ENCODE assay signal across 8 mouse cellular contexts in the genomic region with DNA sequence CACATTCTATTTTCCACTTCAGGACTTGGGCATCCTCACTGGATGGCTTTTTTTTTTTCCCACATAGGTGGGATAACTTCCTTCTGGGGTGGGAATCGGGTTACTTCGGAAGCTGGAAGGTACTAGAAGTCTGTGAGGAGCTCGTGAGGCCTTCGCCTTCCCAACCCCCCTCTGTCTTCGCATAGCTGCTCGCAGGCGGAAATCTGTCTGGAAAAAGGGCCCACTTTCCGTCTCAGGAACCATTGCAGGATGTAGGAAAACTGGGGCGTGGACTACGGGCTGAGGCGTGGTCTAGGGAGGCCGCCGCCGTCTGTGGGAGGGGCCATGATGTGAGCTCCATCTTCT. TPM values are rescaled to one million over a fixed set of nuclear protein-coding genes. Genes with fewer than 3 reads are reported as not detected.
DNase-seq lines count a peak whose midpoint lies in the region; ATAC-seq and TF ChIP-seq lines count a peak whose summit lies in the region.

No protein-coding gene starts in this region.

- no peaks in the 10 kb centered on the region for H3K36me3 ChIP-seq in kidney, adult 2 months (ENCODE audit: control insufficient read depth, insufficient read depth, low read length)
- H3K36me3 ChIP-seq in hindbrain, embryonic 12.5 days = peaks cover 12% of the 10 kb centered on the region
- H3K36me3 ChIP-seq in midbrain, embryonic 11.5 days (ENCODE audit: control insufficient read depth, insufficient read depth, low read length) = peaks cover 4% of the 10 kb centered on the region; the same call in 1 of the 2 replicates

- H3K4me1 ChIP-seq in kidney, adult 2 months (ENCODE audit: control insufficient read depth, insufficient read depth, low read length) = peaks cover 13% of the 10 kb centered on the region
- H3K4me1 ChIP-seq in bone marrow, adult 2 months (ENCODE audit: control insufficient read depth, insufficient read depth, low read length) = no peaks in the 10 kb centered on the region; the same call in 1 of the 2 replicates
- H3K4me1 ChIP-seq in hindbrain, embryonic 12.5 days = peaks cover 34% of the 10 kb centered on the region
- peaks cover 39% of the 10 kb centered on the region for H3K4me1 ChIP-seq in midbrain, embryonic 11.5 days (ENCODE audit: control insufficient read depth, insufficient read depth, low read length)

- TF ChIP-seq CTCF in kidney, adult 2 months (conservative IDR thresholded peaks at IDR 0.05; ENCODE audit: insufficient read depth, insufficient read length, low read depth, low read length) = no peak
- no peak for TF ChIP-seq CTCF in bone marrow, adult 2 months (IDR thresholded peaks at IDR 0.05; ENCODE audit: control insufficient read depth, insufficient read depth, low read length)

- H3K27me3 ChIP-seq in kidney, adult 2 months (replicated peaks; ENCODE audit: control insufficient read depth, insufficient read depth, low read length) = no peaks in the 10 kb centered on the region
- no peaks in the 10 kb centered on the region for H3K27me3 ChIP-seq in hindbrain, embryonic 12.5 days
- no peaks in the 10 kb centered on the region for H3K27me3 ChIP-seq in midbrain, embryonic 11.5 days (ENCODE audit: control insufficient read depth, insufficient read depth, low read length)

- peak overlapping the region; percentile 16; the same call in 1 of the 2 replicates for H3K4me3 ChIP-seq in kidney, adult 2 months (ENCODE audit: insufficient read depth, low read depth, low read length)
- H3K4me3 ChIP-seq in bone marrow, adult 2 months (replicated peaks; ENCODE audit: control insufficient read depth, low read depth, low read length) = peak overlapping the region; percentile 86
- peak overlapping the region; percentile 92 for H3K4me3 ChIP-seq in hindbrain, embryonic 12.5 days
- H3K4me3 ChIP-seq in midbrain, embryonic 11.5 days (ENCODE audit: low read depth, low read length) = peak overlapping the region; percentile 85

- under 1% methylated on average over 14 of the region's 14 CpGs for WGBS in kidney, adult 2 months
- 3% methylated on average over 14 of the region's 14 CpGs for WGBS in bone marrow, adult 2 months
- WGBS in hindbrain, embryonic 12.5 days = under 1% methylated on average over 14 of the region's 14 CpGs
- WGBS in midbrain, embryonic 11.5 days = under 1% methylated on average over 14 of the region's 14 CpGs

- no peak for DNase-seq in kidney, adult 2 months
- no peak for DNase-seq in kidney, postnatal 4 days
- no peak for DNase-seq in midbrain, embryonic 11.5 days (ENCODE audit: low spot score, missing footprints)
- no peak for DNase-seq in adrenal gland, postnatal 14 days
- no peak for DNase-seq in T-cell, adult 2 months (ENCODE audit: low spot score)

- ATAC-seq in hindbrain, embryonic 12.5 days (ENCODE audit: low FRiP score) = no peak; the same call in 1 of the 2 replicates
- no peak; the same call in 1 of the 2 replicates for ATAC-seq in midbrain, embryonic 11.5 days (ENCODE audit: low FRiP score)
- ATAC-seq in inflammation-experienced regulatory T-cells, adult 6 months = no peak

- TF ChIP-seq POLR2A in kidney, adult 2 months (IDR thresholded peaks at IDR 0.05; ENCODE audit: low read depth, low read length) = no peak
- TF ChIP-seq POLR2A in bone marrow, adult 2 months (IDR thresholded peaks at IDR 0.05; ENCODE audit: borderline replicate concordance, control insufficient read depth, low read depth, low read length) = no peak

- H3K9ac ChIP-seq in hindbrain, embryonic 12.5 days = peak overlapping the region; percentile 96; the same call in 1 of the 2 replicates
- peak overlapping the region; percentile 58 for H3K9ac ChIP-seq in midbrain, embryonic 11.5 days (ENCODE audit: low read length)

- H3K9me3 ChIP-seq in hindbrain, embryonic 12.5 days (replicated peaks) = no peaks in the 10 kb centered on the region
- H3K9me3 ChIP-seq in midbrain, embryonic 11.5 days (ENCODE audit: control insufficient read depth, low read length) = no peaks in the 10 kb centered on the region

- peak overlapping the region; percentile 93 for H3K4me2 ChIP-seq in hindbrain, embryonic 12.5 days (replicated peaks)
- H3K4me2 ChIP-seq in midbrain, embryonic 11.5 days = peak overlapping the region; percentile 82

- H3K27ac ChIP-seq in kidney, adult 2 months (ENCODE audit: insufficient read depth, low read depth, low read length) = peak overlapping the region; percentile 92
- peak overlapping the region; percentile 64; the same call in 1 of the 2 replicates for H3K27ac ChIP-seq in bone marrow, adult 2 months (ENCODE audit: control insufficient read depth, insufficient read depth, low read depth, low read length, poor library complexity)
- H3K27ac ChIP-seq in hindbrain, embryonic 12.5 days = peak overlapping the region; percentile 96
- H3K27ac ChIP-seq in midbrain, embryonic 11.5 days (ENCODE audit: low read depth, low read length) = peak overlapping the region; percentile 87

RNA-seq across cellular contexts. Expression of a gene that starts 0.2 kb away (rescaled TPM):
- 25.6 and 30.4 TPM in 2 replicates for polyA plus RNA-seq in kidney, adult 2 months (2012; rRNA removed)
- polyA plus RNA-seq in bone marrow, adult 2 months (2011; ENCODE audit: insufficient read depth, insufficient read length, low replicate concordance, missing spikeins) = 64.4 and 77.5 TPM in 2 replicates
- polyA plus RNA-seq in hindbrain, embryonic 12.5 days (2016; fragmentation: Nextera tagmentation; extraction: Ambion mirVana) = 50.0 and 58.8 TPM in 2 replicates
- polyA plus RNA-seq in midbrain, embryonic 11.5 days (2014; fragmentation: Nextera tagmentation; extraction: Ambion mirVana) = 134 and 142 TPM in 2 replicates
- 23.8 and 29.9 TPM in 2 replicates for total RNA-seq in adrenal gland, postnatal 14 days (2021)
- 10 to 100 TPM; 57.7 to 85.1 (median 67.4) TPM for polyA plus RNA-seq in inflammation-experienced regulatory T-cells, adult 6 months (2017; shearing (Covaris generic))

RNA-seq across cellular contexts. Expression of a gene that starts 22.9 kb away (rescaled TPM):
- polyA plus RNA-seq in kidney, adult 2 months (2012; rRNA removed) = 1,001 and 1,041 TPM in 2 replicates
- 72.4 and 80.0 TPM in 2 replicates for polyA plus RNA-seq in bone marrow, adult 2 months (2011; ENCODE audit: insufficient read depth, insufficient read length, low replicate concordance, missing spikeins)
- polyA plus RNA-seq in hindbrain, embryonic 12.5 days (2016; fragmentation: Nextera tagmentation; extraction: Ambion mirVana) = 177 and 220 TPM in 2 replicates
- polyA plus RNA-seq in midbrain, embryonic 11.5 days (2014; fragmentation: Nextera tagmentation; extraction: Ambion mirVana) = 209 and 229 TPM in 2 replicates
- 426 and 463 TPM in 2 replicates for total RNA-seq in adrenal gland, postnatal 14 days (2021)
- 100 to 1,000 TPM; 183 to 267 (median 228) TPM for polyA plus RNA-seq in inflammation-experienced regulatory T-cells, adult 6 months (2017; shearing (Covaris generic))

RNA-seq across cellular contexts. Expression of a gene that starts 34.8 kb away (rescaled TPM):
- 66.7 and 68.4 TPM in 2 replicates for polyA plus RNA-seq in kidney, adult 2 months (2012; rRNA removed)
- 1.7 and 5.8 TPM in 2 replicates for polyA plus RNA-seq in bone marrow, adult 2 months (2011; ENCODE audit: insufficient read depth, insufficient read length, low replicate concordance, missing spikeins)
- polyA plus RNA-seq in hindbrain, embryonic 12.5 days (2016; fragmentation: Nextera tagmentation; extraction: Ambion mirVana) = 26.6 and 29.6 TPM in 2 replicates
- polyA plus RNA-seq in midbrain, embryonic 11.5 days (2014; fragmentation: Nextera tagmentation; extraction: Ambion mirVana) = 24.6 and 28.9 TPM in 2 replicates
- 138 and 192 TPM in 2 replicates for total RNA-seq in adrenal gland, postnatal 14 days (2021)
- polyA plus RNA-seq in inflammation-experienced regulatory T-cells, adult 6 months (2017; shearing (Covaris generic)) = 1 to 10 TPM in 1 of 3 experiments, under 1 TPM in 2; 0.67 to 1.7 (median 0.75) TPM

RNA-seq across cellular contexts. Expression of a gene that starts 35.2 kb away (rescaled TPM):
- 45.6 and 49.1 TPM in 2 replicates for polyA plus RNA-seq in kidney, adult 2 months (2012; rRNA removed)
- polyA plus RNA-seq in bone marrow, adult 2 months (2011; ENCODE audit: insufficient read depth, insufficient read length, low replicate concordance, missing spikeins) = 75.7 and 150 TPM in 2 replicates
- 67.1 and 76.9 TPM in 2 replicates for polyA plus RNA-seq in hindbrain, embryonic 12.5 days (2016; fragmentation: Nextera tagmentation; extraction: Ambion mirVana)
- polyA plus RNA-seq in midbrain, embryonic 11.5 days (2014; fragmentation: Nextera tagmentation; extraction: Ambion mirVana) = 37.8 and 42.6 TPM in 2 replicates
- 92.9 and 115 TPM in 2 replicates for total RNA-seq in adrenal gland, postnatal 14 days (2021)
- 10 to 100 TPM; 12.3 to 14.4 (median 14.0) TPM for polyA plus RNA-seq in inflammation-experienced regulatory T-cells, adult 6 months (2017; shearing (Covaris generic))

RNA-seq across cellular contexts. Expression of a gene that starts 46.8 kb away (rescaled TPM):
- 1.5 TPM in 2 replicates for polyA plus RNA-seq in kidney, adult 2 months (2012; rRNA removed)
- polyA plus RNA-seq in bone marrow, adult 2 months (2011; ENCODE audit: insufficient read depth, insufficient read length, low replicate concordance, missing spikeins) = 0.70 TPM in 1 of 2 replicates, not detected in the other
- 49.3 and 50.5 TPM in 2 replicates for polyA plus RNA-seq in hindbrain, embryonic 12.5 days (2016; fragmentation: Nextera tagmentation; extraction: Ambion mirVana)
- polyA plus RNA-seq in midbrain, embryonic 11.5 days (2014; fragmentation: Nextera tagmentation; extraction: Ambion mirVana) = 78.1 and 91.7 TPM in 2 replicates
- 3.1 and 3.9 TPM in 2 replicates for total RNA-seq in adrenal gland, postnatal 14 days (2021)
- not detected for polyA plus RNA-seq in inflammation-experienced regulatory T-cells, adult 6 months (2017; shearing (Covaris generic))

Comparison
In these comparisons a context has a peak if more than half of its experiments do, and no peak if none do; other contexts are left out.
1. H3K4me3 ChIP-seq: peak in every context shown above with its lines; median percentile 92 in hindbrain, embryonic 12.5 days; 86 in bone marrow, adult 2 months; 85 in midbrain, embryonic 11.5 days; 16 in kidney, adult 2 months.